Mouse (Mus musculus) liver, adult 2 months (tissue): ENCODE data around the gene Sh3rf1. TPM values are rescaled to one million over a fixed set of nuclear protein-coding genes. Genes with fewer than 3 reads are reported as not detected.

ENCODE experiments used
- DNase-seq: peaks from one replicate; pipeline ENCODE4 v3.0.0-alpha.2; 2011; ENCODE audit warnings: low read depth, low spot score; ENCODE audit errors: extremely low read depth
- H3K27ac ChIP-seq: fragments of 200-500 bp; replicated peaks from 2 replicates; pipeline ENCODE4 v1.5.1; 2012; ENCODE audit warnings: low read depth, mild to moderate bottlenecking, control low read depth, inconsistent platforms, low read length; ENCODE audit not compliant: insufficient read depth
- H3K27me3 ChIP-seq: fragments of 200-500 bp; 2 replicates; pipeline ENCODE4 v1.6.1; 2012; ENCODE audit warnings: mild to moderate bottlenecking, moderate library complexity, low read length, inconsistent platforms; ENCODE audit not compliant: control insufficient read depth, insufficient read depth
- H3K36me3 ChIP-seq: fragments of 200-500 bp; 2 replicates; pipeline ENCODE4 v1.6.1; 2012; ENCODE audit warnings: low read length, inconsistent platforms; ENCODE audit not compliant: control insufficient read depth, insufficient read depth
- H3K4me1 ChIP-seq: fragments of 200-500 bp; 2 replicates; pipeline ENCODE4 v1.6.1; 2011; ENCODE audit warnings: low read length; ENCODE audit not compliant: control insufficient read depth, insufficient read depth
- H3K4me3 ChIP-seq: fragments of 200-500 bp; 2 replicates; pipeline ENCODE4 v1.5.1; 2011; ENCODE audit warnings: low read depth, mild to moderate bottlenecking, control low read depth, low read length, moderate library complexity; ENCODE audit not compliant: insufficient read depth
- H3K79me2 ChIP-seq: fragments of 200-500 bp; 2 replicates; pipeline ENCODE4 v1.6.1; 2012; ENCODE audit warnings: inconsistent platforms, mild to moderate bottlenecking, low read length, moderate library complexity; ENCODE audit not compliant: control insufficient read depth, insufficient read depth
- H3K9ac ChIP-seq: fragments of 200-500 bp; 2 replicates; pipeline ENCODE4 v1.6.1; 2012; ENCODE audit warnings: low read depth, mild to moderate bottlenecking, control low read depth, inconsistent platforms, low read length
- CTCF ChIP-seq: fragments of 200-500 bp; IDR thresholded peaks from 2 replicates; pipeline ENCODE4 v1.5.1; 2011; ENCODE audit warnings: low read depth, low read length, control low read depth
- POLR2A ChIP-seq: fragments of 200-500 bp; IDR thresholded peaks from 2 replicates; pipeline ENCODE4 v1.6.1; 2011; ENCODE audit warnings: low read length, control low read depth; ENCODE audit not compliant: insufficient read depth; ENCODE audit errors: extremely low read depth
- WGBS: fragments of 180-500 bp; shearing (Covaris S2); methylation state at CpG from one replicate; pipeline ENCODE4 v1.1.7; 2018; 5-methylcytosine and 5-hydroxymethylcytosine counted together
- polyA plus RNA-seq: library from polyadenylated mRNA; depleted of rRNA; stranded (reverse); fragments of >200 nt; gene quantifications from 2 replicates; pipeline ENCODE4 v1.2.3, GENCODE M21; 2012
- total RNA-seq: library from RNA; depleted of rRNA; stranded (reverse); fragments of >200 nt; gene quantifications from 2 replicates; pipeline ENCODE4 v1.2.3, GENCODE M21; 2014

Sh3rf1 gene
- total and polyA plus RNA-seq, 2 experiments: 1.6 to 1.8 TPM

DNA sequence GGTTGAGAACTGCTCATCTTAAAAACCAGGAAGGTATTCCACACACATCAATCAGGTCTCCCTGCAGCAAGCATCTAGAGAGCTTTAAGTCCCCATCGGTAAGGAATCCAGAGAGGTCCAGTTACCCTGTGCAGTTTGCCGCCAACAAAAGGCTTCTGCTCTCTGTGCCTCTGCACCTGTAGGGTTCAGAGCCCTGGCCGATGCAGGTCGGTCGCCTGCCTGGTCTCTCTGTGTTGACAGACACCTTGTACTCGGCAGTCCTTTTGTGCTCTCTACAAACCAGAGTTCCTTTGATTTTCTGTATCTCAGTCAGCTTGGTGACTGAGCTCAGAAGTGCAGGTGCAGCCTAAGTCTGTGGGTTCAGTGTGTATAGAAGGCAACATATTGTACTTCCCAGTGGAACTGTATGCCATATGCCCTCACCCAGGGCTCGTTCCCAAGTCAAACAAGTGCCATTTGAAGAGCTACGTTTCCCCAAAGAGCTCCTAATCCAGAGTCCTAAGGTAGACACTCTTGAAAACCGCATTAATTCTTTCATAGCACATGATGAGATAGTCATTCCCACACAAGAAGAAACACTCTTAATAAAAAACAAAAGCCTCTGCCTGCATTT lies 138.7 kb downstream of the Sh3rf1 start:
- 83% methylated on average over 9 of the region's 9 CpGs for WGBS
- no peak overlapping the region for H3K27ac ChIP-seq
- H3K79me2 ChIP-seq: no peaks in the 10 kb centered on the region
- no peak overlapping the region for H3K9ac ChIP-seq
- H3K4me1 ChIP-seq: no peaks in the 10 kb centered on the region
- peaks cover 7% of the 10 kb centered on the region for H3K36me3 ChIP-seq
- no peak for TF ChIP-seq CTCF
- TF ChIP-seq POLR2A: no peak
- H3K27me3 ChIP-seq: no peaks in the 10 kb centered on the region
- DNase-seq: no peak
- H3K4me3 ChIP-seq: no peak overlapping the region

DNA sequence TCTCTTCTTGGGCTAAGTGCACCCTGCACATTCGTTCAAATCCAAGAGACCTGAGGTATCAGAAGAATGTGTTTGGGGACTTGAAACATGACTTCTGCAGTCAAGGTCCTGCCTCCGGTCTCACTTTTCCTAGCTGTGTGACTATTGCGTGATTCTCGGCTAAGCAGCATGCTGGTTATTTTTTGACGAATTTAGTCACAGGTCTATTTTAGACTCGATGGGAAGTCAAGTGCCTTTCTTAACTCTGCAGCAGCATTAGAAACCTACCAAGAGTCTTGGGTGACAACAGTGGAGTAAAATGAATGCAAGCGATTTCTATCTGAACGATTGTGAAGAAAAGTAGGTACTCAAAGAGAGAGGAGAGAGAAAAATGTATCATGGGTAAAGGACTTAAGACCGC lies 149.6 kb downstream of the Sh3rf1 start:
- WGBS: 96% methylated on average over 9 of the region's 9 CpGs
- Histone ChIP-seq H3K27ac (no peak overlapping the region), H3K4me3 (no peak overlapping the region), H3K9ac (no peak overlapping the region), H3K27me3 (no peaks in the 10 kb centered on the region), H3K36me3 (peaks cover 2% of the 10 kb centered on the region; the same call in 1 of the 2 replicates), H3K79me2 (no peaks in the 10 kb centered on the region), H3K4me1 (no peaks in the 10 kb centered on the region)
- TF ChIP-seq POLR2A (no peak), CTCF (no peak)
- DNase-seq: no peak

DNA sequence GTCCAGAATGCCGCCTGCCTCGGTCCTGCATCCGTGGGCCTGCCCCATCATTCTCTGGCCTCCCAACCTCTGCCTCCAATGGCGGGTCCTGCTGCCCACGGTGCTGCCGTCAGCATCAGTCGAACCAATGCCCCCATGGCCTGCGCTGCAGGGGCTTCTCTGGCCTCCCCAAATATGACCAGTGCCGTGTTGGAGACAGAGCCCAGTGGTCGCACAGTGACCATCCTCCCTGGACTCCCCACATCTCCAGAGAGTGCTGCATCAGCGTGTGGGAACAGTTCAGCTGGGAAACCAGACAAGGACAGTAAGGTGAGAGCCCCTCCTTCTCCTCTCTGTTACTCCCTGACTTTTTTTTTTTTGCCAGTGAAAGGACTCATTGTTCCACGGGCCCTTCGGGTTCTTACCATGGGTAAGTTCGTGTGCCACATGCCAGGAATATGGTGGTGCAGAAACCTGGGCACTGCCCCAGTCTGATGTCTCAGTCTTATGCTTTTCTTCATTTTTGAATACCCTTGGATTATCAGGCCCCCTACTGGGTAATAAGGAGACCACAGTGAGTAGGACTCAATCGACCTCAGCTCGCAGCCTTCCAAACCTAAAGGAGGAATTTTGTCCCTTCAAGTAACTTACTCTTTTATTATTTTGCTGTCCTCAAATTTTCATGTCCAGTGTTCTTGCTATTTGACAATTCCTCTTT lies 150.5 kb downstream of the Sh3rf1 start:
- no peak for TF ChIP-seq CTCF
- no peak for TF ChIP-seq POLR2A

DNA sequence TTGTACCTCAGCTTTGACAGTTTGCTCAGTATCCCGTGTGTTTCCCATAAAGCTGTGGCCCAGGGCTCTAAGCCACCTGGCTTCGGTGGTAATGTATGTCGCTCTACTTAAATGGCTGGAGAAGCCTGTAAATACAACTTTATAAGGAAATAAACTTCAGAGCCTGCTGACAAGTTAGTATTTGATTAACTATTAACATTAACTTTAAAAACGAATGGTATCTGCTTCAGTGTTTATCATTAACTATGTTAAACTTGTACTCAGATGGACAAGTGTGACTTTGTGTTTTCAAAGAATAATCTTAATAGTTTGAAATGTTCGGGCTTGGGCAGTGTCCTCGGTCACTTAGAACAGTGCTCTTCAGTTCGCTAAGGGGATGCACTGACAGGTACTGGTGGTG lies 151.5 kb downstream of the Sh3rf1 start:
- 75% methylated on average over 7 of the region's 7 CpGs for WGBS
- no peak overlapping the region for H3K9ac ChIP-seq
- no peak overlapping the region for H3K27ac ChIP-seq
- no peak overlapping the region for H3K4me3 ChIP-seq
- no peak for TF ChIP-seq POLR2A
- no peak for DNase-seq
- H3K79me2 ChIP-seq: no peaks in the 10 kb centered on the region
- H3K36me3 ChIP-seq: peaks cover 2% of the 10 kb centered on the region; the same call in 1 of the 2 replicates
- no peaks in the 10 kb centered on the region for H3K27me3 ChIP-seq
- no peaks in the 10 kb centered on the region for H3K4me1 ChIP-seq

More for the DNA sequence above, 150.5 kb downstream of the Sh3rf1 start:
- Histone ChIP-seq H3K4me3 (no peak overlapping the region), H3K9ac (no peak overlapping the region), H3K4me1 (no peaks in the 10 kb centered on the region), H3K36me3 (peaks cover 2% of the 10 kb centered on the region; the same call in 1 of the 2 replicates), H3K27me3 (no peaks in the 10 kb centered on the region), H3K27ac (no peak overlapping the region), H3K79me2 (no peaks in the 10 kb centered on the region)
- WGBS: 91% methylated on average over 16 of the region's 16 CpGs
- no peak for DNase-seq

DNA sequence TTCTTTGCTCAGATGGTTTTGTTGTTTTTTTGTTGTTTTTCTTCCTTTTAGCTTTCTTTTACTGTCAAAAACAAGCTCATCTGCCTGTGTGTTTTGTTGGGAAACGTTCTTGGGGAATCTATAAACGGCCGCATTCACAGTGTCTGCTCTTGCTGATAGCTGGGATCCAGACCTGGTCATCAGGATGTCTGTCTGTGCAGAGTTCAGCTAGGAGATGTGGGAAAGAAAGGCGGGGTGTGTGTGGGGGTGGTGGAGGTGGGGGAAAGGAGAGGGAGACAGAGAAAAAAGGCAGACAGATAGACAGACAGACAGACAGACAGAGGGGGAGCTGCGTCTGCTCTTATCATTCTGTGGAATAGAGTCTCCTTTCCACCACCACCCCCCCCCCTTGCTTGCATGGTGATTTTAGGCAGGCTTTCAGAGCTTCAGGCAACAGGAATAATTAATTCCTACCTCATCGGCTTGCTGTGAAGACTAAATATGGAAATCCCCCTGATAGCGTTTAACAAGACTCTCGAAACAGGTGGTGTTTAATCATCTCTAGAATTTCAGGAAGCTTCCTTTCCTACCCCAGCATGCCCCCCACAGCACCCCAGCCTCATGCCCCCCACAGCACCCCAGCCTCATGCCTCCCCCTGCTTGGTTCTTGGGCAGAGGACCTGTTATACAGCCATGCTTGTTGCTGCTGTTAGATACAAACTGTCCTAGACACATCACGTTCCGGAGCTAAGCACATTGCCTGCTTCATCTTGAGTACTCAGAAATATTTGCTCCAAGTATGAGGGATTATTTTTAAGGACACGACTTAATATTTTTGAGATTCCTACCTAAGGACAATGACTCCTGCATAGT lies 155.4 kb downstream of the Sh3rf1 start:
- no peak for DNase-seq
- H3K9ac ChIP-seq: no peak overlapping the region
- no peaks in the 10 kb centered on the region for H3K27me3 ChIP-seq
- 86% methylated on average over 11 of the region's 11 CpGs for WGBS
- no peaks in the 10 kb centered on the region for H3K79me2 ChIP-seq
- H3K4me3 ChIP-seq: no peak overlapping the region
- TF ChIP-seq CTCF (no peak), POLR2A (no peak)
- no peaks in the 10 kb centered on the region for H3K4me1 ChIP-seq
- H3K36me3 ChIP-seq: no peaks in the 10 kb centered on the region; the same call in 1 of the 2 replicates
- H3K27ac ChIP-seq: no peak overlapping the region

GRCm38 (mm10) chr8:61384536-61384935 lies 160.9 kb downstream of the Sh3rf1 start:
- Histone ChIP-seq H3K4me3 (no peak overlapping the region), H3K27me3 (no peaks in the 10 kb centered on the region), H3K9ac (no peak overlapping the region), H3K27ac (no peak overlapping the region), H3K36me3 (peaks cover 4% of the 10 kb centered on the region; the same call in 1 of the 2 replicates), H3K79me2 (no peaks in the 10 kb centered on the region), H3K4me1 (no peaks in the 10 kb centered on the region)
- TF ChIP-seq CTCF (peak; percentile 67), POLR2A (no peak)
- 87% methylated on average over 9 of the region's 9 CpGs for WGBS
- DNase-seq: no peak
